Mouse (Mus musculus) spleen, postnatal 14 days (tissue): ENCODE data around the gene Cdkl3.
"Not testable (repeated sequence)": the region's sequence is repeated elsewhere in the genome, so short reads cannot be mapped to it uniquely, and the experiment has no call there.

Experiments
- DNase-seq, 2 experiments: peaks; one replicate each; pipeline ENCODE4 v3.0.0; 2021 to 2022; ENCODE audit warnings: low spot score in 2 of 2

Gene Cdkl3

DNA sequence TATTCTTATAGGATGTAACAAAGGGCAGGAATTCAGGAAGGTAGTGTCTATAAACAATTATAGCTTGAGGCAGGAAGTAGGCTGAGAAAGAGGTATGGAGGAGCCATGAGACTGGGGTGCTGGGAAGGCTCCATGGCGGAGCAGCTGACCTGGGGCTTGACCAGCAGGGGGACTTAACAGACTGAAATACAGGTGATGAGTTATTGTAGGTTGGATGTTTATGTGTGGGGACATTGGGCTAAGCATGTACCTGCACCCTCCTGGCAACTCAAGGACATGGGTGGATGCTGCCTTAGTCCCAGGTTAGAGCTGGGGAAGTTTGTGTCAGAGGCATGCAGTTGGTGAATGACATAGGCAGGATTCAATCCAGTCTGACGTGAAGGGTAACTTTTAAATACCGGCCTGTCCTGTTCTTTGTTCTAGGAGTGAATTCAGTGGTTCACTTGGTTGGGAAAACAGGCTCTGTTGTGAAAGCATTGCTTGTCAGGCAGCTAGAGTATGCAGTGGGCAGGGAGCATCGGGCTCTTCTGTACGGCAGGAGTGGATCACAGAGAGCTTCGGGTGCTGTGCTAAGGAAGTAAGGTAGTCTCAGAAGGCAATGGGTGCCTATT, 72.8 kb downstream of the Cdkl3 start:
- DNase-seq, result no peak

DNA sequence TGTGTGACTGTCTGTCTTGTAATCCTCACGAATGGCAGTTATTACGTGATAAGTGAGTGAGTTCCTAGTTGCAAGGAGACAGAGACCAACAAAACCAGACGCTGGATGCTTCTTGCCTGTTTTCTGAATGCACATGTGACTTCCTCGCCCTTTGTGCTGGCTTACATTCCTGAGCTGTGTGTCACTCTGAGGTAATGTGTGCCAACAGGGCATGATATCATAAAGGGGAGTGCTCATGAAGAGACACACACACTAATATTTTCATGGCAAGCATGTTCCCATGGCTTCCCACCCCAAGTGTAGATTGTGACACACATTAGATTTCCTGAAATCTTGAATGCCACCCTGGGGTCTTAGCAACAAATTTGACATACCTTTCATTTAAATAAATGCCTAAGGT, 73.9 kb downstream of the Cdkl3 start:
- DNase-seq, result no peak

DNA sequence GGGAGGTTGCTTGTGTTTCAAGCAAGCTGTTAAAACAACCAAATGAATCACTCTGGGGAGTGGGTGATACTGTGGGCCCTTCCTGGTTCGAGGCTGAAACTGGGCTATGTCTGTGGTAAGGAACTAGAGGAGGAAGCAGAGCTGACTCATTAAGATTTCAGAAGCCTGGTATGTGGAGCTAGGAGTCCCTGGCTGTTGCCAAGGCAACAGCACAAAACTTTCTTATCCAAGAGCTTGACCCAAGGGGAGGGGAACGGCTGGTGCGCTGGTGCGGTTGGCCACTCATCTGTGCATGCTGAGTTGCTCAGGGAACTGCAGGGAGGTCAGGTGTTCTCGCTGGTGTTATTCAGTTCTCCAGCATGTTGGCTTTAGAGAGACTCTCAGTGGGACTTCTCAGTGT, 76.0 kb downstream of the Cdkl3 start:
- no peak for DNase-seq

DNA sequence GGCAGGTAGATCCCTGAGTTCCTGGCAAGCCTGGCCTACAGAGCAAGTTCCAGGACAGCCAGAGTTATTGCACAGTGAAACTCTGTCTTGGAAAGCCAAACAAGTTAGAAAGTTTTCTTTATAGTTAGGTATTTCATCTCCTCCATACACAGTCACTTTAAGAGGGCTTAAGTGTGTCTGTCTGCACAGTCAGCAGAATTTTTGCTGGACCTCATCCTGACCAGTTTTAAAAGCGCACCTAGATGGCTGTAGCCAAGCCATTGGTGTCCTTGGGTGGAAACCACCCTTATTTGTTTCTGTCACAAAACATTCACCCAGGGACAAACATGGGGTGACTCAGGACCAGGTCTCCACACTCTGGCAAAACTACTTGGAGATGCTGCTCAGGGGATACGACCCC, 76.6 kb downstream of the Cdkl3 start:
- DNase-seq, result no peak

DNA sequence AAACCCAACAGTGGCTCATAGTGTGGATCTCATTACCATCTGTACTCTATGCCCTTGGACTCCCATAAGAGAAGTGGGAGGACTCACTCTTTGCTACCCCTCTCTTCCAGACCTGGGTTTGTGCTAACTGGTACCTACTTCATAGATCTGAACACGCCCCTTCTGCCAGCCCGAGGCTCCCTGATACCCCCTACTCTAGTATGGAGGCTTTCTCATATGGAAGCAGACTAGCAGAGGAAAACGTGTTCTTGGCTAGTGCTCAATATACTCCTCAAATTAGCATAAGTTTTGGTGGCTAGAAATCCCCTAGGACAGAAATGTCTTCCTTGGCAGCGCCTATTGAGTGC, 81.8 kb downstream of the Cdkl3 start:
- DNase-seq, result no peak

DNA sequence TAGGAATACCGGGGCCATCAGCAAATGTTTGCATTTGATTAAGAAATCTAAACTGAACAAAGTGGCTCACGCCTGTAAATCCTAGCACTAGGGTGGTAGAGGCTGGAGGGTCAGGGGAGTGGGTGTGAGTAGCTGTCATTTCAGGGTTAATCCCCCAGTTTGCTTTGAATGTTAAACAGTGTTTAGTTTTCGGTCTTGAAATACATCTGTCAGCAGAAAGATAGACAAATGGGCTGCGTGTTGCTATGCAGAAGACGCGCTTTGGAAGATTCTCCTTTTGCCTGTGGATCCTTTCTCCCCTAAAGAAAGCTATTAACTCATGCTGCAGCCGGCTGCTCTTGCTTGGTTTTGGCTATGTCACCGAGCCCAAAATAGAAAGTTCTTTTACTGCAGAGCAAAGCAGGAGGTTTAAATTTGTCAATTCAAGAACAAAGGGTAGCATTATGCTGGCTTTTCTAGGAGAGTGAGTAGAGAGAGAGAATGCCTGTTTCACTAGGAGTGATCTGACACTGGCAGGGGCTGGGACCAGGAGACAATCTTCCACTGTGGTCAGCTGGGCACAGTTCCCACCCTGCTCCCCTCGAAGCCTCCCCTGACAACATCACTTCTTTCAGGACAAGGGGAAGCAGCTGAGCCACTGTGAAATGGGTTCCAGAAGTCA, 82.3 kb downstream of the Cdkl3 start:
- no peak for DNase-seq

DNA sequence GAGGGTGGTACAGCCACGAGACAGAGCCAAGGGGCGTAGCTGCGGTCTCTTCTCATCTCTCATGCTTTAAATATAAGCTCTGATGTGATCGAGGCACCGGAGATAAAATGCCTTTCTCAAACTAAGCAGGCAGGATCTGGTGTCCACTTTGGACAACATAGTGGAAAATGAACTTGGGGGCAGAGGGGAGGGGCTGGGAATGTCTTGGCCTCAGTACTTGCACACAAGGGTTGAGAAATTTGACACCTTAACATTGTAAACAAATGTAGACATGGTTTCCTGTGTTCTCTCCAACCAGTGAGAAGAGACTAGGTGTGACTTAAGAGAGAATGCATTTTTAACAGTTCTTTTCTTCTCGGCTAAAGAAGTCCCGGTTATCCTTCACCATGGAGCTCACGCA, 85.3 kb downstream of the Cdkl3 start:
- no peak for DNase-seq

DNA sequence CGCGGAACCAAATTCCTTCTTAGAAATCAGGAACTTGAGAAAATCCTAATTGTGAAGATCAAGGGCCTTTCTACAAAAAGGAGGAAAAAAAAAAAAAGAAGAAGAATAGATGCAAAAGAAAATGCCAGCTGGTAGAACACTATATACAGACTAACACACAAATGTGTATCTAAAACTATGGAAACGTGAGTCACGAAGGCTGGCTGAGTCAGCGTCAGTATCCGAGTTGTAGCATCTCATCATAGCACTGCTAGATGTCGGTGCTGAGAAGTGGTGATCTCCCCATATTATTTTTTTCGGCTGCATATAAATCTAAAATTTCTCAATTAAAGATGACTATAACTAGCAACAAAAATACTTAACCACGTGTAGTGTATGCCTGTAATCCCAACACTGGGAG, 87.2 kb downstream of the Cdkl3 start:
- DNase-seq, result no peak

DNA sequence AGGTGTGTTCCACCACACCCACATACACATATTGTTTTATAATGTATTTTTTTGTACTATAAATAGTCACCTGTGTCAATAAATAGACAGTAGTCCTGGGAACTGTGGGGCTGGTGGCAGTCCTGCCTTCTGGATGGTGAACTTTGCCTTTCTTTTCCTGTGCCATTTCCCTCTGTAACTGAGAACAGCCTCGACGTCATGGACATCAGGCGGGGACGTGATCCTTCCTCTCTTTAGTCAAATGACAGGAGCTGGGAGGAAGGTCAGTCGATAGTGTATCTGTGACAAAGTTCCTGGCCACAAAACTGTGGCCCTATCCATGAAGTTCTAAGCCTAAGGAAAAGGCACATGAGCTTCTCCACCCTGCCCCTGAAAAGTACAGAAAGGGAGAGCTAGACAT, 90.5 kb downstream of the Cdkl3 start:
- no peak for DNase-seq

DNA sequence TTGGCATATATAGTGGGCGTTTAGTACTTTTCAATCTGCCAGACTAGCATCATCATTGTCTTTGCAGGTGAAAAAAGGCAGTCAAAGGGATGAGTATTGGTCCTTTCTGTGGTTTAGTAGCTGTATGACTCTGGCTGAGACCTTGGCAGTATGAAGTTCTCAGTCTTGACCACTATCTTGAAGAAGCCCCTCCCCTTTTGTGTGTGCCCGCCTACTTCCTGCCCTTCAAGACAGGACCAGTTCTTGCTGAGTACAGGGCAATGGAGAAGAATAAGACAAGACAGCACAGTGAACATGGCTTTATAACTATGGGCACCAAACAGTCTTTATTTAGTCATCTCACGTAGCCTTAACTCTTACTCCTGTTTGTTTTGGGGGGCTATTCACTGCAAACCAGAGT, 93.0 kb downstream of the Cdkl3 start:
- DNase-seq, result no peak

DNA sequence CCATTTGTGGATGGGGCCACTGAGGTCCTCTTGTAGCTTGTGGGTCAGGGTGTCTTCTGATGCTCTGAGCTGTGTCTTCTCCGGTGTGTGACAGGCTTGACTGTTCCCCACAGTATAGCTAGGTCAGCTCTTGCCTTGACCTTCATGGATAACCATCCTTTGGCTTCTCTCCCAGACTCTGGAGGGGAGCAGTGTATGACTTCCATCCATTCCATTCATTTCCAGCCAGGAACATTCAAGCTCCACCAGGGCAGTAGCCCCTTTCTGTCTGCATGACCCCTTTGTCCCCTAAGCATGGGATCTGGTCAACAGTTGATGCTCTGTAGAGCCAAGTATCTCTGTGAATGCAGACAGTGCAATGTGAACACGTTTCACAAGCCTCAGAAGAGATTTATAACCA, 93.6 kb downstream of the Cdkl3 start:
- no peak for DNase-seq

DNA sequence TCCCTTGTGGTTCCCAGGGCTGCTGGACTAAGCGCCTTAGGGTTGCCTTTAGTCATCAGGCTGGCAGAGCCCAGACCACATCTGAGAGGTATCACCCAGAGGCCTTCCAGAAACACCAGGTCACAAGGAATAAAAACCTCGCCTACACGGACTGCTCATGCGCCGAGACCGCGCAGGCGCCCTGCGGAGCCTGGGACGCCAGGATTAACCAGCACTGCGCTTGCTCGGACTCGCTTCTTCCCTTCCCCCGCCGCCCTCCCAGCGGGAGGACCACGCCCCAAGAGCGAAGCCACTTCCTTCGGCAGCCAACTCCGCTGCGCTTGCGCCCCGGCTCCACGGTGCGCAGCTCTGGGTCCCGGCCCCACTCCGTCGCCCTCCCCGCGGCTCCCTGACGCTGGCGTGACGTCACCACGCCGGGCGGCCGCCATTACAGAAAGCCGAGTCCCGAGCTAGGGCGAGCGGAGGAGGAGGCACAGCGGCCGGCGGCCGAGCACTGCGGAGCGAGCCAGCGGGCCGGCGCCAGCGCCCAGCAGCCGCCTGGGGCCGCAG, 94.5 kb downstream of the Cdkl3 start, which contains the start of gene Ppp2ca:
Gene Ppp2ca, plus strand, starts transcription at position 284 of the 549 bp plus-strand sequence.
- peak; percentile 95 to 97 for DNase-seq

DNA sequence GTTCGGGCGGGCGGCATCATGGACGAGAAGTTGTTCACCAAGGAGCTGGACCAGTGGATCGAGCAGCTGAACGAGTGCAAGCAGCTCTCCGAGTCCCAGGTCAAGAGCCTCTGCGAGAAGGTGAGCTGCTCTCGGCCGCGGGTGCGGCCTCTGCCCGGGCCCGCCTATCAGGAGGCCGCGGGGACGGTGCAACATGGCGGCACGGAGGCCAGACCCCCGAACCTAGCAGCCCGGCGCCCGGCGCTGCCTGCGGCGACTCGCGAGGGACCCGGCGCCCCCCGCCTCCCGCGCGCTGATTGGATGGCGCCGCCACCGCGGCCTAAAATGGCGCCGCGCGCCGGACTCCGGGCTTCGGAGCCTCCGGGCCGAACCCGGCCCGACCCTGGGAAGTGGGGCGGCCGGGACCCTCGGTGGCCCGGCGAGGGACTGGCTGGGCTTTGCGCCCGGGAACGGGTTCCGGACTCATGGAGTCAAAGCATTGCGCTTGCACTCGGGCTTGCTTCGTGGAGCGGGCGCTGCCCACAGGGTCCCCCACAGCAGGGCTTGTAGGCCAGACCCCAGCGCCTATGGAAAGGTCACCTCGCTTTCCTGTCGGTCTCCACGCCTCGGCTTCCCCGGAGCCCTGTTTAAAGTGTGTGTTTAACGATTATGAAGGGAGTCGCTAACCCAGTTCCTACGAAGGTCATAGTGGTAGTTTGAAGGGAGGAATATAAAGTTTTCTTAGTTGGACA, 95.2 kb downstream of the Cdkl3 start:
- peak; percentile 47 to 58 for DNase-seq

DNA sequence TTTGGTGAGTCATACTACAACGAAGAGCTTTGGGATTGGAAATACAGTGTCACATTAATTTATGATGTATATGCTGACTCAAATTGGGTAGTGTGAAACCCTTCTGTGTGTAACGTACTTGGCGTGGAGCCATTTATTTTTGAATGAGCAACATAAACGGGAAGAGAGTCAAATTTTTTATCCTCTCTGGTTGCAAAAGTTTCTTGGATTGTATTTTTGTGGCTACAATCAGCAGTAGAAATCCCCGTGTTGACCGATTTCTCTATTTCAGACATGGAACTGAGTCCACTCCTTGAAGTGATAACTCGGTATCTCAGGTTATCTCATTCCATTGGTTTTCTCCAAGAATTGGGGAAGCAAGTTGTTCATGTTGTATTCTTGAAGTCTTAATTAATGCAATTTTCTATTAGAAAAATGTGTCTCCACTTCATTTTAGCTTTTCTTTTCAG, 95.8 kb downstream of the Cdkl3 start:
- DNase-seq, result no peak

DNA sequence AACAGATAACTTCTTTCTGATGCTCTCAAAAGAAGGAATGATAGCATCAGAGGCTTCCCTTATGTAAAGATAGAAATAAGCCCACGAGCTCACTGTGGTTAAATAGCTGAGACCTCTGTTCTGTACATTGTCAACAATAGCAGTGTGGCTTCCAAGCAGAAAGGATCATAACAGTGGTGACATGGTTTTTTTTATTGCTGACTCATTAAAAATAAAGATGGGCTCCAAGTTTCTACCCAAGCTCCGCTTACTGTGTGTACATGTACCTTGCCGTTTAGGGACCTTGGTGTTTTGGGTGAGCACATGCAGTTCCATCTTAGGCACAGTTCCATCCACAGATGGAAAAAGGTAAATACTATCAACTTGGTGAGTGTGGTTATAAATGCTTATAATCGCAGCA, 99.0 kb downstream of the Cdkl3 start:
- no peak for DNase-seq

DNA sequence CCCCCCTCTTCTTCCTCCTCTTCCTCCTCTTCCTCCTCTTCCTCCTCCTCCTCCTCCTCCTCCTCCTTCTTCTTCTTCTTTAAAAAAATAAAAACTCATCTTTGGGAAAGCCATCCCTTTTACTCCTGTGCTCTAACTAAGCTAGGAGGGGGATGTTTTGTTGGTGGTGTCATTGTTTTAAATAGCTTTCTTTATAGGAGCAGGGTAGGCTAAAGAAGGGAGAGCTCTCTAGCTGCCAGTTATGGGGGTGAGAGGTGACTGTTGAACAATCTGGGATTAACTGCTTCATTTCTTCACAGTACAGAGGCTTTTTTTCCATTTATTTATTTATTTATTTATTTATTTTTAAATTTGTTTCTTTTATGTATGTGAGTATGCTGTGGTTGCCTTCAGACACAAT, 101.5 kb downstream of the Cdkl3 start:
- no peak for DNase-seq

DNA sequence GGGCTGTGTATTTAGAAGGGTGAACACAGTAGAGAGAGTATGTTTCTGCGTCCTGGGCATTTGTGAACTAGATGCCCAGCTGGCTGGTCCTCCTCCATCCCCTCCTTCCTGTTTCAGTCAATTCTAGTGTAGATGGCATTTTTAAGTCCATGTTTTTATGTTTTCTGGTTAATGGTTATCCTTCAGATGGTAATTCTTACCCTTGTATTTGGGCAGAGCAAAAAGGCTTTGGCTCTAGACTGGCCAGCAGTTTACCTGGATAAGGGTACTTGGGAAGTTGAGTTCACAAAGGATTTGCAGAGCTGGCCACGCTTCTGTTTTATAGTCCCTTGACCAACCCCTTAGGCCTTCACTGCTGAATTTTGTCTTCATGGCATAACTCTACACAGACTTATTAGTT, 102.0 kb downstream of the Cdkl3 start:
- no peak for DNase-seq

DNA sequence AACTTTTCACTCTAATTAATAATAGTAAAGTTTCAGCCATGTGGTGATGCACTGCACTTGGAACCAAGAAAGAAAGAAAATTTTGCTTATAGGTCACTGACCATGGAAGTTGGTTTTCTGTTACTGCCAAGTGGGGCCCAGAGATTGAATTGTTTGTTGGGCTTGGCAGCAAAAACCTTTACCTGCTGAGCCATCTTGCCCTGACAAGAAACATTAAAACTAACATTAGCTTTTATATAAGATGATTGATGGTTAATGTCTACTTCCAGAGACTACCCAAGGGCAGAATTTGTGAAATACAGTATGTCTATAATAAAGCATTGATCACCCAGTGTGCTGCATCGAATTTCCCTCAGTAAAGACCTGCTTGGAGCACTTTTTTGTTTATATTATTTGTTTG, 102.4 kb downstream of the Cdkl3 start:
- no peak for DNase-seq

DNA sequence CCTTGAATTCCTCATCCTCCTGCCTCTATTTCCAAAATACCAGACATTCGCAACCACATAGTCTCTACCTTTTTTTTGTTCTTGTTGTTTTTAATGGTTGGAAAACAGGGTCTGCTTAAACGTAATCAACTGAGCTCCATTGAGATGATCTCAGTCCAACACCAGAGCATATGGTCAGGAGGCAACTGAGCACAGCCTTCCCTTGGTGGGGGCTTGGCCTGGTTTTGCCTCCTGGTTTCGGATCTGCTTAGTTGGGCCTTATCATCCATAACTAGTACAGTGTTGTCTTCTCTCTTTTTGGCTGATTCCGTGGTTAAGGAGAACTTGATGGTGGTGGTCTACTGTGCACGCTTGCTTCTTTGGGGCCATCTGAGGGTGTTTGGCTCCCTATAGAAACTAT, 104.8 kb downstream of the Cdkl3 start:
- no peak for DNase-seq

DNA sequence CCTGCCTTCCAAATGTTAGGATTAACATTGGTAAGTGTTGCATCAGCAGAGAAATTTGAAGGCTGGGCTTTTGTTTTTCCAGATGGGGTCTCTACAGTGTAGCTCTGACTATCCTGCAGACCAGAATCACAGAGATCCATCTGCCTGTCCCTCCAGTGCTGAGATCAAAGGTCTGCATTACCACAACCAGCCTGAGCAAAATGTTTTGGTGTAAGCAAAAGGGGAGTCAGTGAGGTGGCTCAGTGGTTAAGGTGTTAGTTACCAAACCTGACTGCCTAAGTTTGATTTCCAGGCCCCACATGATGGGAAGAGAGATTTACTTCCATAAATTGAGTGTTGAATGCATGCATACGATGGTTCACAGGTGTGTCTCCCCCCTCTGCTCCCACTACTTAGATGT, 105.4 kb downstream of the Cdkl3 start:
- DNase-seq, result no peak

DNA sequence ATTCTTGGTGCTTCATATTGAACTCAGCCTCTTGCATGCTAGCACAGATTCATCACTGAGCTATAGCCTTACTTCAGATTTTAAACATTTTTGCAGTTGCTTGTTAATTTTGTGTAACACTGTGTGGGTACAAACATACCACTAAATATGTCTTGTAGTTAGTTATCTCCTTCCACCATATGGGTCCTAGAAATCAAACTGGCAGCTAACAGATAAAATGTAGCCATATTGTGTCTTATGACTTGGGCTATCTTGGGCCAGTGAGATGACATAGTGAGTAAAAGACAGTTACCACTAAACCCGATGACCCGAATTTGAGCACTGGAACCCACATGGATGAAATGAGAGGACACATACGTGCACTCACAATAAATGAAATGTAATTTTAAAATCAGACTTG, 111.5 kb downstream of the Cdkl3 start:
- DNase-seq, result no peak

DNA sequence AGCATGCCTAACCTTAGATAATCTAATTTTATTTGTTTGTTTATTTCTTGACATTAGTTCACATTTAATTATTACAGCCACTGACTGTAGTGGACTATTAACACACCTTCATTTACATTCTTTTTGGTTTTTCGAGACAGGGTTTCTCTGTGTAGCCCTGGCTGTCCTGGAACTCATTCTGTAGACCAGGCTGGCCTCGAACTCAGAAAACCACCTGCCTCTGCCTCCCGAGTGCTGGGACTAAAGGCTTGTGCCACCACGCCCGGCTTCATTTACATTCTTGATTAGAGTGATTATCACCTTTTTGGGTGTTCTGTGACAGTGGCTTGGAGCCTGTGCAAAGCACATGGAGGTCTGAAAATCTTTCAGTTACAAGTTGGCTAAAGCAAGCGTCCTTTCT, 112.1 kb downstream of the Cdkl3 start:
- not testable (repeated sequence) for DNase-seq

DNA sequence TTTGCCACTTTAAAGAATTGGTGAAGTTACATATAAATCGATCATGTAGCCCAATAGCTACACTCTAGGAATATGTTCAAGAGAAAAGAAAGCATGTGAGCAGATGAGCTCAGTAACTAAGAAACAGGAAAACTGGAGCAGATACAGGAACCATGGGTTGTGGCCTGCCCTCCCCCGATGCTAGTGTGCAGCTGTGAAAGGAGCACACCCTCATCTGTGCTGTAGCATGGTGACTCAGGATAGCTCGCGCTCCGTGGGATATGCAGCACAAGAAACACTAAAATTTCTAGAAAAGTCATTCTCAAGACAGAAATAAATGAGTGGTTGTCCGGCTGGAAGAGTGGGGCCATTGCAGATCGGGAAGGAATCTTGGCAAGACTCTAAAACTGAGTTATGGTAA, 113.1 kb downstream of the Cdkl3 start:
- no peak for DNase-seq
